Mouse (Mus musculus): ENCODE results near the gene Fer.

The Fer gene

GRCm38 (mm10) chr17:63864171-63864571, 1.3 kb downstream of the Fer start:
- peak in 1 of 2 experiments; percentile 29 for DNase-seq (ENCODE audit: low spot score in 2 of 2)

DNA sequence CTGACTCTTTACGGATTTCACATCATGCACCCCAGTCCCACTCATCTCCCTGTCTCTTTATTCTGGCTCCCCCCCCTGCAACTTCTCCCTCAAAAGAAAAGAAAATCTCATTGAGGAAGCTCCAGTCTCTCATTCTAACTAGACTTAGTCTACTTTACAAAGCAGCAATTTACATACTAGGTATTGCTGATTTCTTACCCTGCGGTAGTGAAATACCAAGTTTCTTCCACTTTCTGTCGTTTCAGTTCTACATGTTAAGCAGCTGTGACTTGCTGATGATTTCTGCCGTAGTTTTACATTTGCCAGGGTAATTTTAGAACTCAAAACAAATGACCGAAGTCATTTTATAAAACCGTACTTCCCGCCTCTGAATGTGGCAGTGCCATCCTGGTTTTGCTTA, 8.9 kb downstream of the Fer start:
- no peak for DNase-seq (ENCODE audit: low spot score in 2 of 2)

DNA sequence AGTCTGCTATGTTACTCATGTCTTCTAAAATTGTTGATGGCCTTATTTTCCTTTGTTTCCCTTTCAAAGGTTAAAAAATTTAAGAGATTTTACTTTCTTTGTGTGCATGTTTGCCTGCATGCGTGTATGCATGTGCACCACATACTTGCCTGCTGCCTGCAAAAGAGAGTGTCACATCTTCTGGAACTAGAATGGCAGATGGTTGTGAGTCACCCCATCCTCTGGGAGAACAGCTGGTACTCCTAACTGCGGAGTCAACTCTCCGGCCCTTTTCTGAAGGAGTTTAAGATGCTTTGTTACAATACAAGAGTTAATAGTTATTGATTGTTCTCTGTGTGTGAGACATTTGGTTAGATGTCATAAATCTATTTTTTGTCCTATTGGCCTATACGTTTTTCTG, 16.0 kb downstream of the Fer start:
- DNase-seq (ENCODE audit: low spot score in 2 of 2), result peak; percentile 25 to 41

DNA sequence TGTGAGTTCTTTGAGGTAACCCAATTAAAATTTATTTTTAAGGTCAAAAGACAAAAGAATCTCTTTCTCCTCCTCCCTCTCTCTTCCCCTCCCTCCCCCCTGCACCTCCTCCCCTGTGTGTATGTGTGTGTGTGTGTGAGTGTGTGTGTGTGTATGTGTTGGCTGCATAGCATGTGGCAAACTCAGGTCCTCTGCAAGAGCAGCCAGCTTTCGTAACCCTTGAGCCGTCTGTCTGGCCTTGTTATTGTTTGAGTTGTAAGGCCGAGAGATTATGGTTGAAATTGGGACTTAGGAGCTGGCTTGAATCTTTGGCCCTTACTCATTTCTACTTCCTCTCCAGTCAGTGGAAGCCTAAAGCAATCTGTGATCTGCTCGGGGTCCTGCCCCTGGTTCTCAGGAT, 17.1 kb downstream of the Fer start:
- DNase-seq (ENCODE audit: low spot score in 2 of 2), result no peak

DNA sequence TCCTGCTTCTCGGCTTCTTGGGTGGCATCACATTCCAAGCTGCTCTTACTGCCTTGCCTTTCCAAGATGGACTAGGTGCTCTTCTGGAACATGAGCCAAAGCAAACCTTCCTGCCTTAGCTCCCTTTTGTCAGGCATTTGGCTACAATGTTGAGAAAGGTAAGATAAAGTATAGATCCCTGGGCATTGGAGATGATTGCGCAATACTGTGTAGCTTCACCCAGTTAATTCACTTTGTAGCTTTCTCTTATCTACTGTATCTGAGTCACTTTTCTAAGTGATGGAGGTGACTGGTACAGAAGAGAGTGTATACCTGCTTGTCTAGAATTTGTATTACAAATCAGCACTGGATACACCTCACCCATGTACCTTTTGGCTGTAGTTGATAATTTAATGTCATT, 24.1 kb downstream of the Fer start:
- no peak for DNase-seq (ENCODE audit: low spot score in 2 of 2)

GRCm38 (mm10) chr17:63890611-63891010, 27.7 kb downstream of the Fer start:
- no peak for DNase-seq (ENCODE audit: low spot score in 2 of 2)

- no peak for DNase-seq (ENCODE audit: low spot score in 2 of 2)
These were observed 33.0 kb downstream of the Fer start for GRCm38 (mm10) chr17:63895829-63896228.

DNA sequence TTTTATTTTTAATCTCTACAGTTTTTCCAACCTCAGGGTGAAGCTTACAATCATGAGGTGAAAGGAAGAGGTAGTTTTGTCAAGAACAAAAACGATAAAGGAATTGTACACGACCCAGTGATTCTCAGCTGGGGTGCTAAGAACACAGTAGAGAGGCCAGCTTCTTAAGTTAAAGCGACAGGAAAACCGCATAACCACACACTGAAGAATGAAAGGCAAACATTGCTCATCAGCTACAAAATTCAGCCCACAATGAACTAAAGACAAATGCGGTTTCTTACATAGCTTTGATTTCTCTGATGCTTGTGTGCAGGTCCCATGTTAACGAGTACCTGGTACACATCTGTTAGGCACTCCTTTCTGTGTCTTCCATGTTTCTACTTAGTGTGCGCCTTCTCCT, 34.2 kb downstream of the Fer start:
- no peak for DNase-seq (ENCODE audit: low spot score in 2 of 2)

GRCm38 (mm10) chr17:63909297-63909696, 46.4 kb downstream of the Fer start:
- no peak for DNase-seq (ENCODE audit: low spot score in 2 of 2)

- DNase-seq (ENCODE audit: low spot score in 2 of 2), result peak; percentile 6 to 13
These were observed 58.8 kb downstream of the Fer start for GRCm38 (mm10) chr17:63921601-63922203.

- no peak for DNase-seq (ENCODE audit: low spot score in 2 of 2)
These were observed 62.7 kb downstream of the Fer start for GRCm38 (mm10) chr17:63925581-63925980.

GRCm38 (mm10) chr17:63930634-63931033, 67.8 kb downstream of the Fer start:
- no peak for DNase-seq (ENCODE audit: low spot score in 2 of 2)

DNA sequence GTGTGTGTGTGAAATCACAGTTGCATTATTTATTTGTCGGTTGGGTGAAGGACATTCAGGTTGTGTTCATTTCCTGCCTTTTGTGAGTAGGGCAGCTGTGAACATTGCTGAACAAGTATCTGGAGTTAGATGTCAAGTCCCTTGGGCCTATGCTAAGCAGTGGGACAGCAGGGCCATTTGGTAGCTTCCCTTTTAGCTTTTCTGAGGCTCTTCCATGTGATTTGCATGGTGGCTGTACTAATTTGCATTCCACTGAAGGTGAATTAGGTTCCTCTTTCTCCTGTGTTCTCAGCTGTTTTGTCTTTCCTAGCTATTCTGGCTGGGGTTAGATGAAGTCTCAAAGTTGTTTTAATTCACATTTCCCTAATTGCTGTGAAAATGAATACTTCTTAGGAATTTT, 68.7 kb downstream of the Fer start:
- no peak for DNase-seq (ENCODE audit: low spot score in 2 of 2)

- DNase-seq (ENCODE audit: low spot score in 2 of 2), result no peak
These were observed 72.5 kb downstream of the Fer start for GRCm38 (mm10) chr17:63935408-63935807.

DNA sequence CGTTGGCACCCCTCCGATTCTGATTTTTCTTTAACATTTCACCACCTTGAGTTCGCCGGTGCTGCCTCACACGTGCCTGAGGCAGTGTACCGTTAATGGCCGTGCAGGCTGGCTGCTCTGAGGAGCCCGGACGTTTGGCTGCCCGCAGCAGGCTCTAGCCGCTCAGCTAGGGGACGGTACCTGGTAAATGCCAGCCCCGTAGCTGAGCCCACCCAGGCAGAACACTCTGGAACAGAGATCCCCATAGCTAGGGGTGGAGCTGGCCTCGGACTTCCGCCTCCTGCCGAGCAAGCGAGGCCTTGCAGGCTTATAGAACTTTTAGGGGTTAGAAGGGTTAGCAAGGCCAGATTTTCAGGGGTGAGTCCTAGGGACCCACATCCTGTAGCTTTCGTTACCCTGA, 75.0 kb downstream of the Fer start:
- no peak for DNase-seq (ENCODE audit: low spot score in 2 of 2)

GRCm38 (mm10) chr17:63946772-63947171, 83.9 kb downstream of the Fer start:
- DNase-seq (ENCODE audit: low spot score in 2 of 2), result no peak

- DNase-seq (ENCODE audit: low spot score in 2 of 2), result no peak
These were observed 85.9 kb downstream of the Fer start for GRCm38 (mm10) chr17:63948811-63949210.

- no peak for DNase-seq (ENCODE audit: low spot score in 2 of 2)
These were observed 88.6 kb downstream of the Fer start for GRCm38 (mm10) chr17:63951436-63951835.

GRCm38 (mm10) chr17:63967091-63967490, 104.2 kb downstream of the Fer start:
- DNase-seq (ENCODE audit: low spot score in 2 of 2), result no peak

DNA sequence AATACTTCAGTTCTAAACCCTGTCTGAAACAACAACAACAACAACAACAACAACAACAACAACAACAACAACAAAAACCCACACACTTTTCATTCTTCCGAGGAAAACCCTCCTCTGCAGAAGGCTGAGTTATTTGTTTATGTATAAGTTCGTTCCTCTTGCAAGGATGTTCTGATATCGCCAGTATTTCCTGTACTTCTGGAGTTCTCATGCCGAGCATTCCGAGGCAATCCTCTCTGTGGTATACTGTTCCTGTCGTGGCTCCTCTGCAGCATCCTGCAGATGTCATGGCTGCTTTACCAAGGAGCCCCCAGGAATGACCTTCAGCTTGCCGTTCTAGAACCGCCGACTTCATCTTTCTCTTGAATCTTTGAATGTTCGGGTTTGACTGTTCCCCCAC, 106.6 kb downstream of the Fer start:
- DNase-seq (ENCODE audit: low spot score in 2 of 2), result no peak

DNA sequence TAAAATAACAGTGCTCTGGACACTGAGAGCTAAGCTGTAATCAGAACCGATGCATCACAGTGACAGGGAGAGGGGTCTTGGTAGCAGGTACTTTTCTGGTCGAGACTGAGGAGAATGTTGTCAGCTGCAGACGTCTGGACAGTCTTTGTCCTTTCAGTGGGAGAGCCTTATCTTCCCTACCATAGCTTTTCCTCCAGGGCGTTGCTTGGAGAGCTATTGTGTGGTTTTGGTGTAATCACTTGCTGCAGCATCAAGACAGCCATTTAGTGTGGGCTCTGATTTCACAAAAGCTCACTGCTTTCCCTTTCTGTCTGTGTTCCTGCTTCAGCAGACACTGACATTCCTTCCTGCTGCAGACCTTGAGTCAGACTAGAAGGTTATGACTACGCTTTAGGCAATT, 107.4 kb downstream of the Fer start:
- no peak for DNase-seq (ENCODE audit: low spot score in 2 of 2)

- no peak for DNase-seq (ENCODE audit: low spot score in 2 of 2)
These were observed 108.1 kb downstream of the Fer start for GRCm38 (mm10) chr17:63970939-63971338.

- no peak for DNase-seq (ENCODE audit: low spot score in 2 of 2)
These were observed 109.3 kb downstream of the Fer start for GRCm38 (mm10) chr17:63972181-63972580.

- no peak for DNase-seq (ENCODE audit: low spot score in 2 of 2)
These were observed 110.9 kb downstream of the Fer start for GRCm38 (mm10) chr17:63973806-63974205.

Measured in right cerebral cortex, adult 2 months (tissue).